Mouse (Mus musculus): ENCODE measurements at regions not wholly inside any gene's neighbourhood (a gene's known extent, or its start where the extent isn't known, plus 50 kb on each side); places are given as distances from the start of the nearest gene placed in this dataset.

GRCm38 (mm10) chr17:83998972-83999545 lies 151.3 kb upstream of the Haao start:
- DNase-seq (ENCODE audit: extremely low spot score in 1 of 2, low spot score in 1 of 2) = no peak

GRCm38 (mm10) chr17:83998341-83998740 lies 150.6 kb upstream of the Haao start:
- DNase-seq (ENCODE audit: extremely low spot score in 1 of 2, low spot score in 1 of 2) = no peak

GRCm38 (mm10) chr17:83997778-83998177 lies 150.0 kb upstream of the Haao start:
- DNase-seq (ENCODE audit: extremely low spot score in 1 of 2, low spot score in 1 of 2) = peak; percentile 36 to 74

GRCm38 (mm10) chr17:83993028-83993427 lies 145.3 kb upstream of the Haao start:
- DNase-seq (ENCODE audit: extremely low spot score in 1 of 2, low spot score in 1 of 2) = no peak

GRCm38 (mm10) chr17:83990421-83991365 lies 142.9 kb upstream of the Haao start:
- DNase-seq (ENCODE audit: extremely low spot score in 1 of 2, low spot score in 1 of 2) = no peak

- DNase-seq (ENCODE audit: extremely low spot score in 1 of 2, low spot score in 1 of 2) = no peak
Measured at GRCm38 (mm10) chr17:83988897-83989296, 141.1 kb upstream of the Haao start.

- no peak for DNase-seq (ENCODE audit: extremely low spot score in 1 of 2, low spot score in 1 of 2)
Measured at GRCm38 (mm10) chr17:83988165-83988564, 140.4 kb upstream of the Haao start.

GRCm38 (mm10) chr17:83987683-83988082 lies 139.9 kb upstream of the Haao start:
- DNase-seq (ENCODE audit: extremely low spot score in 1 of 2, low spot score in 1 of 2) = no peak

GRCm38 (mm10) chr17:83985916-83986578 lies 138.3 kb upstream of the Haao start:
- DNase-seq (ENCODE audit: extremely low spot score in 1 of 2, low spot score in 1 of 2) = no peak

GRCm38 (mm10) chr17:83985333-83985790 lies 137.6 kb upstream of the Haao start:
- no peak for DNase-seq (ENCODE audit: extremely low spot score in 1 of 2, low spot score in 1 of 2)

- DNase-seq (ENCODE audit: extremely low spot score in 1 of 2, low spot score in 1 of 2) = no peak
Measured at GRCm38 (mm10) chr17:83983837-83984388, 136.2 kb upstream of the Haao start.

- DNase-seq (ENCODE audit: extremely low spot score in 1 of 2, low spot score in 1 of 2) = no peak
Measured at GRCm38 (mm10) chr17:83983070-83983836, 135.5 kb upstream of the Haao start.

GRCm38 (mm10) chr17:83982700-83983069 lies 134.9 kb upstream of the Haao start:
- DNase-seq (ENCODE audit: extremely low spot score in 1 of 2, low spot score in 1 of 2) = no peak

- DNase-seq (ENCODE audit: extremely low spot score in 1 of 2, low spot score in 1 of 2) = no peak
Measured at GRCm38 (mm10) chr17:83978858-83979470, 131.2 kb upstream of the Haao start.

GRCm38 (mm10) chr17:83977725-83978124 lies 130.0 kb upstream of the Haao start:
- DNase-seq (ENCODE audit: extremely low spot score in 1 of 2, low spot score in 1 of 2) = no peak

GRCm38 (mm10) chr17:83975813-83976212 lies 128.1 kb upstream of the Haao start:
- DNase-seq (ENCODE audit: extremely low spot score in 1 of 2, low spot score in 1 of 2) = no peak

GRCm38 (mm10) chr17:83973461-83974350 lies 125.9 kb upstream of the Haao start:
- peak in 1 of 2 experiments; percentile 63 for DNase-seq (ENCODE audit: extremely low spot score in 1 of 2, low spot score in 1 of 2)

GRCm38 (mm10) chr17:83972874-83973273 lies 125.1 kb upstream of the Haao start:
- DNase-seq (ENCODE audit: extremely low spot score in 1 of 2, low spot score in 1 of 2) = no peak

GRCm38 (mm10) chr17:83972470-83972869 lies 124.7 kb upstream of the Haao start:
- no peak for DNase-seq (ENCODE audit: extremely low spot score in 1 of 2, low spot score in 1 of 2)
